Mouse (Mus musculus): ENCODE results near the gene Ergic2. TPM values are rescaled to one million over a fixed set of nuclear protein-coding genes. Genes with fewer than 3 reads are reported as not detected.

Gene Ergic2
- polyA plus RNA-seq (2017; shearing (Covaris generic)), result 100 to 1,000 TPM; 174 to 189 (median 182) TPM

DNA sequence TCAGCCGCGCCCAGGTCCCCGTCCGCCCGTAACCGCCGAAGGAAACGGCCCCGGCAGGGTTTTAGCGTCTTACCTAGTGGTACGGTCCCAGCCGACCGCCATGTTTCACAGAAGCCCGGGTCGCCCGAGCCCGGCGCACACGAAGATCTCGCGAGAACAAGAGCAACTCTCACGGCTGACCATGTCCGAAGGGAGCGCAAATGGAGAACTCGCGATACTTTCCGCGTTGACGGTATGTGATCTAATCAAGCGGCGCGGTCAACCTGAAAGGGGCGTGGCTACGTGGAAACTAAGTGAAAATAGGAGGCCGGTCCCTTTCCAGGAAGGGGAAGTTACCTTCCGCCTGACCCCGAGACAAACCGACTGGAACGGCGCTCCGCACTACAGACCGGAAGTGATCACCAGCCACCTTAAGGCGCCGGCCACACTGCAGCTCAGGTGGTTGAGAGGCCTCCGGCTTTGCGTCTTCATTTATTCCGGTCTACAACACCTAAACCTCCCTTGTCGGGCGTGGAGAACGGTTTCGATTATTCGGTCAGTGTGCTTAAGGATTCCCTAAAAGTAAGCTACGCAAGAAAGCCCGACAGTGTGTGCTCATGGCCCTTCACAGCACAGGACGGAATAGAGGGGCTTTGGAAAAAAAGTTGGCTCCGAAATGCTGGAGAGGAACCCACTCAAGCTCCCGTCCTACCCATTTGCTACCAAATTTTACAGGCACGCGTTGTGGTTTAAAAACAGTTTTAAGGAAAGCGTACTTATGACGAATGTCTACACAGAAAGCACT, at the start of gene Ergic2:
Gene Ergic2, minus strand, starts transcription at position 478 of the 784 bp plus-strand sequence.
- peak; percentile 87 for ATAC-seq

DNA sequence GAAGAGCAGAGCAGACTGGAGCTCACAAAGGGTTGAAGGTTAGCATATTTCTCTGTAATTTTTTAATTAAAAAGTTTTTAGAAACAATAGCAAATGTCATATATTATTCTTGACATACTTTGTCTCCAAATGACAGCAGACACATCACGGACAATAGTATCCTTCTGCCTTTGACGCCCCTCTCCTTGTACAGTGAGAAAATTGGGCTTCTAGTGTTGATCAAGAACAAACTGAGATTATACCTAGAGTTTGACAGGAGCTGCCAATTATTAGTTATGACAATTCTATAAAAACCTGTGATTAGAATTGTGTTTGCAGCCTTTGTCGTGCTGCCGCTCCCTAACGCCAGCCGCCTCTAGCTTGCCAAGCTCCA, 48.5 kb upstream of the Ergic2 start:
- no peak for ATAC-seq

DNA sequence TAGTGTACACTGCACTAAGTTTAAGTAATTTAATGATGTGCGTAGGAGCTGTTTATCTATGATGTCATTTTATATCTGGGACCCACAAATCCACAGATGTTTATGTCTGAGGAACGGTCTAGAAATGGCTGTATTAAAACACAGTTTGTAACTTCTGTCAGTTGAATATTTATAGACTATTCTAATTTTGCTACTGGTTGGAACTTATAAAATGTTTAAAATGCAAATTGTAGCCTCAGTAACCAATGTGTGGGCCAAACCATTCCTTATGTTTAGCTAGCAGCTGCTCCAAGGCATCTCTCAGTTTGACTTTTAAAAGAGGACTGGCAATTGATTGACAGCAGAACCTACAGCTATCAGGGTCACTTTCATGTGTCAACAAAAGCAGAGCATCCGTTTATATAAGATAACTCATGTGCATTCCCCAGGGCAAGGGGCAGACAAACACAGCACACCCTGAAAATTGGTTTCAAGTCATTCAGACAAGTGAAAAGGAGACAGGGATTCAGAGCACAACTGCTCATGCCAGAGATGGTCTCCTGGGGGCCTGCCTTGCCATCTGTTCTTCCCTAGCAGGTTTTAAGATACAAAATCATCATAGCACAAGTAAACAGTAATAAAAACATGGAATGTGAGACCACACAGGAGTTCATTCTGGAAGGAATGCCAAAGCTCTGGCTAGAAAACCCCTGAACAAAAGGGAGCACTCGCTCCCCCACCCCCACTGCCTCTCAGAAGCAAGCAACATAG, 48.0 kb upstream of the Ergic2 start:
- no peak for ATAC-seq

DNA sequence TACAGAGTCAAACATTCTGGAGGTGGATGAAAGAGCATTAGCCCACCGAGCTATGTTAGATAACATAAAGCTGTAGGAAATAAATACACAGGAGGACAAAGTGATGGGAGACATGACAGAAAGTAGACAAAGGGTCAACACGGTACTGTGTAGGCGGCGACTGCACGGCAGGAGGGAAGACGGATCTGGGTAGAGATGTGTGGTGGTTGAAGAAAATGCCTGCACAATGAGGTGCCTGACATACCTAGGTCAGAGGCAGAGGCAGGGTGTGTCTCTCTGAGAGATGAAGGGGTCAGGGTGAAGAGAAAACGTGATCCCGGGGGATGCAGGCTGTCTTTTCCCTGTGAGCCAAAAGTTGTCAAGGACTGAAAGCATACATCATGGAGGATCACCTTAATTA, 46.9 kb upstream of the Ergic2 start:
- ATAC-seq, result no peak

DNA sequence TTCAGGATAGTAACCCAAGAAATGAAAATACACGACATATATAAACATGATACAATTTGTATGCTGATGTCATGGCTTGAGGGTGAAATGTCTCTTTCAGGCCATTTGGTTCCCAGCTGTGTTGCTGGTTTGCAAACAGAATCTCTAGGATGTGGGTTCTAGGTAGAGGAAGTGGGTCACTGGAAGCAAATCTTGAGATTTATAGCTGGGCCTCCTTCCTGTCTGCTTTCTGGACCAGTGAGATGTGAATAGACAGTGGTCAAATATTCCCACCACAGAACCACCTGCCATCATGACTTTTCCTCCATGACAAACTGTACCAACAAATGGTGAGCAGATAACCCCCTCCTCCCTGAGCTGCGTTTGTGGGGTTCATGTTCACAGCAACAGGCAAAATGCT, 45.6 kb upstream of the Ergic2 start:
- ATAC-seq, result no peak

DNA sequence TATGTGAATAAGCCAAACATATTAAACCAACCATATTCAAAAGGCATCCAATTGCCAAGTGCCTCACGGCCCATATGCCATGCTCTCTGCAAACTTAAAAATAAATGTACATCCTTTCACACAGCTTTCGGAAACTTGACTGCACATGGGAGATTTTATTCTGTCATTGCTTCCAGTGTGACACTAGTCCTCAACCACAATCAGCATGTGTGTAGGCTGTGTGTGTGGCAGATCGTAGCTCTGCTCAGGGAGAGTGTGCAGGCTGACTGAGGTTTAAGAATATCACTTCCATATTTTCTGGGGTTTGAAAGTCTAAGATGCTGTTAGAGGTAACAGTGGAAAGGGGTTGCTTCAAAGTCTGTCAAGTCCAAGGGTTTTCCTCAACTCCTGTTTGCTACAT, 43.9 kb upstream of the Ergic2 start:
- ATAC-seq, result no peak

DNA sequence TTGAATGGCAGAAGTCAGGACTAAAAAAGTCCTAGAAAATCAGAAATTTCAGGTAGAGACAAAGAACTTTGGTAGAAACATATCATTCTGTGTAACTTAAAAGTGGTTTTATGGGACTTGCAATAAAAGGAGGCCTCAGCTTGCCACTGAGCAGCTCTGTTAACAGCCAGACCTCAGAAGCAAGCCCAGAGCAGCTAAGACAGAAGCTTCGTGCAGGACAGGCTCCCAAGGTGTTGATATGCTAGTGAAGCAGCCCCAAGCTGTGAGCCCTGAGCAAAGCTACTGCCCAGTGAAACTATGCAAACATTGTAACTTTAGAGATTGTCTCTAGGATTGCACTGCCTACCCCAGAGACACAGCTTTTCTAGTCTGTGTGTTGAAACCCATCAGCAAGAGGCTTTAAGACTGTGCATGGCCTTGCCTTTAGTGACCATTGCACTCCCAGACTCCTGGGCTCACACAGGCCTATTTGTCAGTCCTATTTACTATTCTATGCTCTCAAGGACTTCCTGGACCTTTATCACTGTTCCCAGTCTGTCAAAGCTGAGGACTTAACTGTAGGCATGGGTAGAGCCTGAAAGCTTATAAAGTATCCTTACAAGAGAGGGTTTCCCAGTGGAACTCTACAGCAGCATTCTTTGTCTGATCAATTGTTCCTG, 43.4 kb upstream of the Ergic2 start:
- ATAC-seq, result no peak

DNA sequence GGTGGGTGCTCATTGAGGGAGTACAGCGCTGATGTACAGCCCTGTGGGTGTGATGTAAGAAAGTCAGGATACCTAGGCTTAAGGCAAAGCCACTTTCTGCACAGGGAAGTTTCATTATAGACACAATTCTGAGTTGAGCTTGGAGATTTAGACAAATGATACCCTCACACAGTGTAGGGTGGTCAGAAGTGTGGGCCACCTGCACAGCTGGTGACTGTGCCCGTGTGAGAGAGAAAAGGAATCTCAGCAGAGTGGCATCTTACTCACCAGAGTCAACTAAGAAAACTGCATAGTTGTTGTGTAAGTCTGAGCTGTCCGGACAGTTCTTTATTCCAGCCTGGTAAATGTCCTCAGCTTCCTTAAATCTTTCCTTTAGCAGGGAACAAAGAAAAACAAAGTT, 37.0 kb upstream of the Ergic2 start:
- no peak for ATAC-seq

DNA sequence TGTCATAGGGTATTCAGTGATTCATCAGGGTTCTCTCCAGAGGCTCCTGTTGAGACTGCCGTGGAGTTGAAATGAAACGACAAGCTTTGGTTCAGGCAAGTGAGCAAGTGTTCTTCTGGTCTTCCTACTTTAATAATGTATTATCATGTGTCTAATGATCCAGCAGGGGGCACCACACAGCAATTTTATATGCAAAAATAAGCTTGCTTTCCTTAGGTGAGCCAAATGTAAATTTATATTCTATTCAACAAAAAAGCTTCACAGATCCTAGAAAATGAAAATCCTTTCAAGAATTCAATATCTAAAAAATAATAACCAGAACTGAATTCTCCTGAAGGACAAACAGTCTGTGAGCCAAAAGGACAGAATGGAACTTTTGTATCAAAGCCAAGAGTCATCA, 36.5 kb upstream of the Ergic2 start:
- ATAC-seq, result no peak

DNA sequence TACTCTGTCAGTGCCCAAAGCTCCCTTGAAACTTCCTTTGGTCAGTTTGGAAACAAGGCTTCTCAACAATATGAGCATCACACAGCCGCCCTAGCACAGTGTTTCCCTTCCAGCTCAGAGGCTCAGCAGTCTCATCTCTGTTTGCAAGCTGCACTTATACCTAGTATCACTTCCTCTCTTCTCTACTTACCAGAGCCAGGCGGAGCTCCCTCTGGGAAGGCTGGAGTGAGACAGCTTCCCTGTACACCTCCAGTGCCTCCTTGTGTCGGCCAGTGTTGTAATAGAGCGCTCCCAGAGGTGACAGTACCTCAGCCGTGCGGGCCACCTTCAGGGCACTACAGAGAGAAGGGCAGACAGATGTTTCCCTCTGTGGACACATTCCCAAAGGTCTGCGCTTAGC, 34.4 kb upstream of the Ergic2 start:
- no peak for ATAC-seq

DNA sequence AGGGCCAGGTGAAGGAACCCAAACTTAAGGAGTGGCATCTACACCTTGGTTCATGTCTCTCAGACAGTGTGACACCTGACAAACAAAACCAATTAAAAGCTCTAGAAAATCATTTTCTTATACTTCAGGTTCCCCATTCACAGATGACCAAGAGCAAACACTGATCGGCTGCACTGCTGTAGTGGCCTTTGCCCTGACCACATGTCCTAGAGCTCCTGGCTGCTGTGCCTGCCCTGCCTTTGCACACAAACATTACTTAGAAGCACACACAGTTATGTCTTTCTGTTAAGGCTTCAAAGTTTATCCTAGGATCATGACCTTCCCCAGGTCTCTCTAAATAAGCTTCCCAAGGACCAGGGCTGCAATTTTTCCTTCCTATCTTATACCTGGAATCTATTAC, 32.7 kb upstream of the Ergic2 start:
- ATAC-seq, result no peak

DNA sequence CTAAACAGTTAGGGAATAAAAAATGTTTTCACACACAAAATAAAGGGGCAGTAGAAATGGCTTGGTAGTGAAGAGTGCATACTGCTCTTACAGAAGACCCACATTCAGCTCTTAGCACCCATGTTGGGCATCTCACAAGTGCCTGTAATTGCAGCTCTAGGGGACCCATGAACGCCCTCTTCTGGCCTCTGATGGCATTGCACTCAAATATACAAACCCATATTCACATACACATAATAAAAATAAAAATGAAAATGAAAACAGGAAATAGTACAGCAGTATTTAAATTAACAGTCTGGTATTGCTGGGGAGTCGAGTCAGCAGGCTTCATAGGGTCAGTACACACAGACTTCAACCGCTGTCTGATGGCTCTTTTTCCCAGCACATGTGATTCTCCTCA, 30.1 kb upstream of the Ergic2 start:
- no peak for ATAC-seq

DNA sequence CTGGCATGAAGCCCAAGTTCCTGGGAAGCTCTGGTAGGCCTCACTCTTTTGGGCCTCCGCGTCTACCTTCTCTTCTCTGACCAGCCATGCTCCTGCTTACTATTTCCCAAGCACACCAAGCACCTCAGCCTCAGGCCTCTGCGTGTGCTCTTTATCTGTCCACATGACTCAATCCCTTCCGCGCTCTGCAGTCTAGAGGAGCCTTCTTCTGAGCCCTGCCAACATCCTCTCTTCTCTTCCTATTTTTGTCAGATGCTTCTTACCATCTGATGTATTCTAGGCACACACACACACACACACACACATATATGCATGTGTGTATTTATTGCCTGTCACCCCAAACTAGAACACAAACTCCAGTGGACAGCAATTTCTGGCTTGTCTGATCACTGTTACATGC, 29.5 kb upstream of the Ergic2 start:
- ATAC-seq, result no peak

DNA sequence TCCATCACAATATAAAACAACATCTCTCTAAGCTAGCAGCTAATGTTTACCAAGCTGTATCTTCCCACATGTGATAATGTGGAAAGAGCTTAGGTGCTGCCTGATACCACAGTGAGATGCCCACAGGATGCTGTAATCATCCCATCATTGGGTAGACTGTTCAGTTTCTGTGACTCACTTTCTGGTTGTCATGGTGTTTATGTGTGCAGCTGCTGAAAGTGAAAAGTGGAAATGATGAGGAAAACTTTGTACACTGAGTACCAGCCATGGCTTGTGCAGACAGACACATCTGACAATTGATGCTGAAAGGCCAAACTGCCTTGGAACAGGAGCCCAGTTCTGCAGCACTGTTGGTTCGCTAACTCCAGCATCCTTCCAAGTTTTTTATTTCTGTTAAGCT, 27.1 kb upstream of the Ergic2 start:
- no peak for ATAC-seq

DNA sequence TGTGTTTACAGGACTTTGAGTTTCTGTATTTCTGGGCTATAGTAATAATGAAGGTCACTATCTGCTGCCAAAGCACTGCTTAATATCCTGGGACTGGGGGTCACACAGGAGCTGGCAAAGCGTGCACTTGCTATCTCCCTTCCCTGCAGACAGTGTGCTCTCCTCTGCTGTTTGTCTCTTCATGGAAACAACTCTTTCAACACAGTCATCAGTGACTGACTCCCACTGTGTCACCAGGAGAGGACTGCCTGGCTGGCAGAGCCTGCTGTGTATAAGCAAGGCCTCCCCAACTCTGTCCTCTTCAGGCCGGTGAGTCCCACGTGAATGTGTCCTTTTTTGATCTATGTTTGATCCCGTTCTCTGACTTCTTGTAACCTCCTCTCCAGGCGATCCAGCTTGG, 25.3 kb upstream of the Ergic2 start:
- no peak for ATAC-seq

DNA sequence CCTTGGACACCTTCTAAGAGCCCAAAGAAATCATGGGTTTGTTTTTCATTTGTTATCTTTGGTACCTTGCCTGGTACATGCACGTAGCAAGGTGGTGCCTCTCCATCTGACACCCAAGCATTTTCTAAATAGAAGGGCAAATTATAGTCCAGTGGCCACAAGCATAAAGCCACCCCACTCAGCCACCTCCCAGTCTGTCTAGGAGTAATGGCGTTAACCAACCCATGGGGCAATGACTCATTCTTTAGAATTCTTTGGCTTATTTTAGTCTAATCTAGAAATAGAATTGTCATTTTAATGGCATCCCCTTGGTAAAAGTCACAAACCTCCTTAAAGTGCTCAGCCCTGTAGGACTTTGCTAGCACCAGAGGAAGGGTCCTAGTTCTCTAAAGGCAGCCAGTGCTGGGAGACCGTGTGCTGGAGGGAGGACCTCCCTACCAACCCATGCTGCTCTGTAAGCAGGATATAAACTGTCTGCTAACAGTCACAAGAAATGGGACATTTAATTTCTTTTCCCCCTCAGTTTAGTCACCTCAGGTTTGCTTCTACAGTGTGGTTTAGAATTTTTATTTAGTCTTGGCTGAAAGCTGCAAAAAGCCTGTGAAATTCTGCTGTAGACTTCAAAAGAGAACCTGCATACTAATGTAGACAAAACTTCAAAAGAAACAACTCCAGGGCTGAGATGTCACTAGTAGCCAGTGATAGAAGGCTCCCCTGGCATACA, 22.1 kb upstream of the Ergic2 start:
- ATAC-seq, result no peak

DNA sequence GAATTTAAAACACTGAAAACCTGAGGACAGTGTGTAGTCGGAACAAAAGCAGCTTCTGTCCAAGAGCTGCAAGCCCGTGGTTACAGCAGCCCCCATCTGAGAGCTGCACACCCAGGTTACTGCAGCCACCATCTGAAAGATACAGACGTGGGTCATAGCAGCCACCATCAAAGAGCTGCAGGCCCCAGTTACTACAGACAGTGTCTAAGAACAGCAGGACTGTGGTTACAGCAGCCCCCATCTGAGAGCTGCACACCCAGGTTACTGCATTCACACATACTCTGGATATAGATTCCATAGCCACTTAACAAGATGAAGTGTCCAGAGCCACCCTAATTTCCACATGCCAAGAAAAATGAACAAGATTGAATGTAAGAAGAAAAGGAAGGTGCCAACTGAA, 15.4 kb upstream of the Ergic2 start:
- no peak for ATAC-seq

DNA sequence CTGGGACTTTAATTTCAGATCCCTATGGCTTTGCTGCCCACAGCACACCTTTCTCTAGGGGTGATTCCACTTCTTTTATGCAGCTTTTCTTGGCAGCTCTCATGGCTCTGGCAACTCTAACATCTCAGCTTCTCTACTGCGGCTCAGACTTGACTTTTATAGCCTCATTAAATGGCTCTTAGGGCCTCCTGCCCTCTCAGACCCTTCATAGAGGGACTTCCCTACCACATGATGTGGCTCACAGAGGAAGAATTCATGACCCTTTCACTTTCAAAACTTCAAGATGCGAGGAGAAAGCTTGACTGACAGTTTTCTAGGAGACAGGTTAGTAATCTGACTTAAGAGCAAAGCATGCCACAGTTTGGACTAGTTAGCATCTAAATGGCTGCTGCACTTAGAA, 10.5 kb upstream of the Ergic2 start:
- ATAC-seq, result no peak

DNA sequence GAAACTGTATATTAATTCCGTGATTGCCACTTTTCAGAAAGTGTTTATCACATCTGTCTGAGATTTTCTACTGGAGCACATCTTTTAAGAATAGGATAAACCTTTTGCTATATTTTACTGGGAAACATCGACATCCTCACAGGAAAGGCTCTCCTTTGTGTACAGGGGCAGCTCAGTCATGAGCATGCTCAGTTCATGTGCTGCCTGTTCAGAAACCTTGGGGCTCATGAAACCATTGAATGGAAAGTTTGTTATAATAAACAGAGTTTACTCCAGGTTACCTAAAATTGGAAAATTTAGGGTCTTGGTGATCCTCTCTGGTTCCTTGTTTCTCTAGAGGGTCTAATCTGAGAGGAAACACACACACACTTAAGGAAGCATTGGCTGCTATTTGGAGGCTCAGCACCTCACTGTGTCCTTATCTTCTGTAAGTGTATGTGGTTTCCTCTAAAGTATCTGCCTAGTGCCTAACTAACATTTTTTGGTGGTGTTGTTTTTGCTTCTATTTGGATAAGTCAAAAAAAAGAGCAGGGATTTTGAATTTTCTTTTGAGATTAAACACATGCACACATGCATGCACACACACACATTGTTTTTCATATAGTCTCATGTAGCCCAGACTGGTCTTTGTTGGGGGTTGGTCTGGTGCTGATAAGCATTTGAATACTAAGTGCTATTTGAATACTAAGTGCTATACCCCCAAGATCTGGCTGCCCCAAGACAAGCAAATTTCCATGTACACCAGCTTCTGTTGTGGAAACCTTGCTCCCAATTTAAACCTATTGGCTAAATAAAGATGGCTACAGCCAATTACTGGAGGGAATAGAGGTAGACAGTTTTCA, 6.3 kb upstream of the Ergic2 start:
- ATAC-seq, result no peak

DNA sequence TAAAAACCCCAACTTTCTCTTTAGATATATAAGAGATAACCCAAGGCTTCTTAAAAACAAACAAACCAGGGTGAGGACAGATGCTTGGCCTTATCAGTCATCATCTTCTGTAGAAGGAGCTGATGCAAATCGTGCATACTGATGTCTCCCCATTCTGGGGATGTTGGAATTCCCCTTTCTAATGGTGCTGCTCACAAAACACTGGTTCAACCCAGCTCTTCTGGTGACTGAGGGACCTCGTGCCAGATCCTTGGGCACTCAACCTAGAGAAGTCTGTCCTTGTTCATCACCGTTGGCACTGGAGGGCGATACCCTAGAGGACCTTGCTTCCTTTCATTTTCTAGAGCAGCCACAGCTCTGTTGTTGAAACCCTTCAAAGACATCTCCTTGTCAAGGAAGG, 4.6 kb upstream of the Ergic2 start:
- no peak for ATAC-seq

DNA sequence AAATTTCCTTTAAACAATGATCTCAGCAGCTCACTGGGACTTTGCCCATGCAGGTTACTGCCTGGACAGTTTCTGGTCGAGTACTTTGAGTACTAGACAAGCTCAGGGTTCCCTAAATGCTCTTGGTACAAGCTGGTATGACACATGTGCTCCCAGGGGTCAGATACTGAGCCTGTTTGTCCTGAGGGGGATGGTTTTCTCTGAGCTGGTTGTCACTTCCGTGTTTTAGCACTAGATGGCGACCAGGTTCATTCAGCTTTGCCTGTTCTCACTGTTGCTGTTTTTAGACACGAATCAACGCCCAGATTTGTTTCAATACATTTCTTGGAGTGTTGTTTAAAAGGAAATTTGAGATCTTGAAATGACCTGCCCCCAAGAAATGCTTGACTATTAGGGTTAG, 2.6 kb upstream of the Ergic2 start:
- ATAC-seq, result no peak

DNA sequence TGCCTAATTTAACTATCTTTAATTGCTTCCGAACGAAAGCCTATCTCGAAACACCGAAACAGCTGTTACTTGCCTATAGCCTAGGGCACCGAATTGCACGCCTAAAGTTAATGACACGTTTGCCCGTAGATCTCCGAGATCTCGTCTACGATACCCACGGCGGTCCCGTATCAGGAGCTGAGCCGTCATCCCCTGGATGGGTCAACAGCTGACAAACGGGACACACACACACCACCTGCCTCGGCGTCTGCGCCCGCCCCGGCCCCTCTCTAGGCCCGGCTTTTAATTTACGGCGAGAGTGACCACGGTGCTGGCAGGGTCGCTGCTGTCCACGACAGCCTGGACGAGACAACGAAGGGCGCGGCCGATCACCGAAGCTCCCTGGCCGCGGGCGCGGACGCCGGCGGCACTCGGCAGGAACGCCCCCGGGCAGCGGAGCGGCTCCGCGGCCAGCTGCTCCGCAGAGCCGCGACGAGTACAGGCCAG, 740 bp downstream of the Ergic2 start:
- peak; percentile 10 for ATAC-seq

Measured in inflammation-experienced regulatory T-cells, adult 6 months (primary cell).